Mouse (Mus musculus): Measurements from ENCODE around the gene Rimbp2. TPM values are rescaled to one million over a fixed set of nuclear protein-coding genes. Genes with fewer than 3 reads are reported as not detected.
"Not testable (repeated sequence)": the region's sequence is repeated elsewhere in the genome, so short reads cannot be mapped to it uniquely, and the experiment has no call there.

The Rimbp2 gene
- polyA plus RNA-seq, 1 experiment from 2014 or later, result not detected

GRCm38 (mm10) chr5:128730634-128731033, 222.7 kb downstream of the Rimbp2 start:
- Histone ChIP-seq H3K9me3 (ENCODE audit: low read length) (no peaks in the 10 kb centered on the region), H3K27me3 (ENCODE audit: insufficient read depth, low read length) (no peaks in the 10 kb centered on the region), H3K36me3 (replicated peaks; ENCODE audit: insufficient read depth, low read length) (no peaks in the 10 kb centered on the region), H3K27ac (ENCODE audit: low read depth) (no peak overlapping the region), H3K4me2 (ENCODE audit: low read depth, low read length) (no peak overlapping the region), H3K9ac (replicated peaks) (no peak overlapping the region), H3K4me1 (ENCODE audit: insufficient read depth) (no peaks in the 10 kb centered on the region), H3K4me3 (ENCODE audit: low read depth, low read length) (no peak overlapping the region)
- 49% methylated on average over 5 of the region's 5 CpGs for WGBS (ENCODE audit: insufficient replicate concordance)
- ATAC-seq (no peak), DNase-seq (no peak)
- TF ChIP-seq CTCF (IDR thresholded peaks at IDR 0.05; ENCODE audit: low read depth) (peak; percentile 48), EP300 (IDR thresholded peaks at IDR 0.05; ENCODE audit: low read depth) (no peak)

- no peak for ATAC-seq
- Histone ChIP-seq H3K27ac (ENCODE audit: low read depth) (no peak overlapping the region), H3K9me3 (ENCODE audit: low read length) (no peaks in the 10 kb centered on the region), H3K4me2 (ENCODE audit: low read depth, low read length) (no peak overlapping the region), H3K4me3 (ENCODE audit: low read depth, low read length) (no peak overlapping the region), H3K36me3 (replicated peaks; ENCODE audit: insufficient read depth, low read length) (no peaks in the 10 kb centered on the region), H3K27me3 (ENCODE audit: insufficient read depth, low read length) (no peaks in the 10 kb centered on the region), H3K9ac (replicated peaks) (no peak overlapping the region), H3K4me1 (ENCODE audit: insufficient read depth) (no peaks in the 10 kb centered on the region)
- 63% methylated on average over 5 of the region's 5 CpGs for WGBS (ENCODE audit: insufficient replicate concordance)
- no peak for DNase-seq
- TF ChIP-seq CTCF (IDR thresholded peaks at IDR 0.05; ENCODE audit: low read depth) (peak; percentile 17; the same call in 1 of the 2 replicates), EP300 (IDR thresholded peaks at IDR 0.05; ENCODE audit: low read depth) (no peak)
Observed at GRCm38 (mm10) chr5:128729341-128729740, 223.9 kb downstream of the Rimbp2 start.

GRCm38 (mm10) chr5:128720461-128720860, 232.8 kb downstream of the Rimbp2 start:
- H3K27ac ChIP-seq (ENCODE audit: low read depth); H3K4me3 ChIP-seq (ENCODE audit: low read depth, low read length); H3K9ac ChIP-seq (replicated peaks); H3K9me3 ChIP-seq (ENCODE audit: low read length); H3K36me3 ChIP-seq (replicated peaks; ENCODE audit: insufficient read depth, low read length); ATAC-seq; H3K4me2 ChIP-seq (ENCODE audit: low read depth, low read length); H3K4me1 ChIP-seq (ENCODE audit: insufficient read depth); DNase-seq; H3K27me3 ChIP-seq (ENCODE audit: insufficient read depth, low read length): not testable (repeated sequence)
- 85% methylated on average over 11 of the region's 11 CpGs for WGBS (ENCODE audit: insufficient replicate concordance)

- no peaks in the 10 kb centered on the region for H3K36me3 ChIP-seq (replicated peaks; ENCODE audit: insufficient read depth, low read length)
- no peak for DNase-seq
- H3K4me2 ChIP-seq (ENCODE audit: low read depth, low read length), result no peak overlapping the region
- no peak for TF ChIP-seq CTCF (IDR thresholded peaks at IDR 0.05; ENCODE audit: low read depth)
- no peak for TF ChIP-seq EP300 (IDR thresholded peaks at IDR 0.05; ENCODE audit: low read depth)
- no peaks in the 10 kb centered on the region; the same call in 1 of the 2 replicates for H3K9me3 ChIP-seq (ENCODE audit: low read length)
- 69% methylated on average over 16 of the region's 16 CpGs for WGBS (ENCODE audit: insufficient replicate concordance)
- H3K9ac ChIP-seq (replicated peaks), result no peak overlapping the region
- no peak for ATAC-seq
- H3K4me3 ChIP-seq (ENCODE audit: low read depth, low read length), result no peak overlapping the region
- no peaks in the 10 kb centered on the region for H3K4me1 ChIP-seq (ENCODE audit: insufficient read depth)
- no peaks in the 10 kb centered on the region for H3K27me3 ChIP-seq (ENCODE audit: insufficient read depth, low read length)
- H3K27ac ChIP-seq (ENCODE audit: low read depth), result no peak overlapping the region
Observed at GRCm38 (mm10) chr5:128715171-128715570, 238.1 kb downstream of the Rimbp2 start.

- no peak overlapping the region for H3K4me3 ChIP-seq (ENCODE audit: low read depth, low read length)
- no peak for TF ChIP-seq EP300 (IDR thresholded peaks at IDR 0.05; ENCODE audit: low read depth)
- peak; percentile 17; the same call in 1 of the 2 replicates for TF ChIP-seq CTCF (IDR thresholded peaks at IDR 0.05; ENCODE audit: low read depth)
- no peaks in the 10 kb centered on the region for H3K9me3 ChIP-seq (ENCODE audit: low read length)
- H3K9ac ChIP-seq (replicated peaks), result no peak overlapping the region
- no peaks in the 10 kb centered on the region for H3K27me3 ChIP-seq (ENCODE audit: insufficient read depth, low read length)
- no peak for DNase-seq
- H3K4me1 ChIP-seq (ENCODE audit: insufficient read depth), result no peaks in the 10 kb centered on the region
- H3K27ac ChIP-seq (ENCODE audit: low read depth), result no peak overlapping the region
- no peak overlapping the region for H3K4me2 ChIP-seq (ENCODE audit: low read depth, low read length)
- no peak for ATAC-seq
- H3K36me3 ChIP-seq (replicated peaks; ENCODE audit: insufficient read depth, low read length), result no peaks in the 10 kb centered on the region
- 78% methylated on average over 6 of the region's 6 CpGs for whole genome bisulfite sequencing (ENCODE audit: insufficient replicate concordance)
Observed at GRCm38 (mm10) chr5:128711847-128712246, 241.4 kb downstream of the Rimbp2 start.

GRCm38 (mm10) chr5:128710596-128710995, 242.7 kb downstream of the Rimbp2 start:
- no peak for ATAC-seq

GRCm38 (mm10) chr5:128708929-128709328, 244.4 kb downstream of the Rimbp2 start:
- no peak overlapping the region for H3K4me3 ChIP-seq (ENCODE audit: low read depth, low read length)
- no peaks in the 10 kb centered on the region for H3K4me1 ChIP-seq (ENCODE audit: insufficient read depth)
- 77% methylated on average over 5 of the region's 5 CpGs for whole genome bisulfite sequencing (ENCODE audit: insufficient replicate concordance)
- no peak overlapping the region for H3K27ac ChIP-seq (ENCODE audit: low read depth)
- TF ChIP-seq CTCF (IDR thresholded peaks at IDR 0.05; ENCODE audit: low read depth) (no peak), EP300 (IDR thresholded peaks at IDR 0.05; ENCODE audit: low read depth) (no peak)
- no peaks in the 10 kb centered on the region for H3K36me3 ChIP-seq (replicated peaks; ENCODE audit: insufficient read depth, low read length)
- H3K9ac ChIP-seq (replicated peaks), result no peak overlapping the region
- no peak for ATAC-seq
- H3K9me3 ChIP-seq (ENCODE audit: low read length), result 0 out of 2 replicates have a peak, but pooled peaks cover 2% of the 10 kb centered on the region
- H3K4me2 ChIP-seq (ENCODE audit: low read depth, low read length), result no peak overlapping the region
- no peaks in the 10 kb centered on the region for H3K27me3 ChIP-seq (ENCODE audit: insufficient read depth, low read length)
- DNase-seq, result no peak

More at GRCm38 (mm10) chr5:128710596-128710995, 242.7 kb downstream of the Rimbp2 start:
- Histone ChIP-seq H3K4me3 (ENCODE audit: low read depth, low read length) (no peak overlapping the region), H3K4me1 (ENCODE audit: insufficient read depth) (no peaks in the 10 kb centered on the region), H3K27me3 (ENCODE audit: insufficient read depth, low read length) (no peaks in the 10 kb centered on the region), H3K4me2 (ENCODE audit: low read depth, low read length) (no peak overlapping the region), H3K9me3 (ENCODE audit: low read length) (0 out of 2 replicates have a peak, but pooled peaks cover 2% of the 10 kb centered on the region), H3K27ac (ENCODE audit: low read depth) (no peak overlapping the region), H3K9ac (replicated peaks) (no peak overlapping the region), H3K36me3 (replicated peaks; ENCODE audit: insufficient read depth, low read length) (no peaks in the 10 kb centered on the region)
- no peak for DNase-seq
- 29% methylated on average over 8 of the region's 8 CpGs for WGBS (ENCODE audit: insufficient replicate concordance)
- no peak for TF ChIP-seq CTCF (IDR thresholded peaks at IDR 0.05; ENCODE audit: low read depth)
- no peak for TF ChIP-seq EP300 (IDR thresholded peaks at IDR 0.05; ENCODE audit: low read depth)

Other genes with a start within 250 kb of the Rimbp2 start
- 30.9 and 35.6 TPM in 2 replicates for gene Stx2, start 55.1 kb upstream of the Rimbp2 start, polyA plus RNA-seq (2015; fragmentation: Nextera tagmentation; extraction: Ambion mirVana)
- gene Ran, start 66.6 kb upstream of the Rimbp2 start, polyA plus RNA-seq (2015; fragmentation: Nextera tagmentation; extraction: Ambion mirVana), result 183 and 206 TPM in 2 replicates
- gene Adgrd1, start 143.3 kb upstream of the Rimbp2 start, polyA plus RNA-seq (2015; fragmentation: Nextera tagmentation; extraction: Ambion mirVana), result 0.32 and 0.34 TPM in 2 replicates

Measured in liver, postnatal 0 days (tissue).